8 mouse cellular contexts compared by ENCODE assay signal in the genomic region with DNA sequence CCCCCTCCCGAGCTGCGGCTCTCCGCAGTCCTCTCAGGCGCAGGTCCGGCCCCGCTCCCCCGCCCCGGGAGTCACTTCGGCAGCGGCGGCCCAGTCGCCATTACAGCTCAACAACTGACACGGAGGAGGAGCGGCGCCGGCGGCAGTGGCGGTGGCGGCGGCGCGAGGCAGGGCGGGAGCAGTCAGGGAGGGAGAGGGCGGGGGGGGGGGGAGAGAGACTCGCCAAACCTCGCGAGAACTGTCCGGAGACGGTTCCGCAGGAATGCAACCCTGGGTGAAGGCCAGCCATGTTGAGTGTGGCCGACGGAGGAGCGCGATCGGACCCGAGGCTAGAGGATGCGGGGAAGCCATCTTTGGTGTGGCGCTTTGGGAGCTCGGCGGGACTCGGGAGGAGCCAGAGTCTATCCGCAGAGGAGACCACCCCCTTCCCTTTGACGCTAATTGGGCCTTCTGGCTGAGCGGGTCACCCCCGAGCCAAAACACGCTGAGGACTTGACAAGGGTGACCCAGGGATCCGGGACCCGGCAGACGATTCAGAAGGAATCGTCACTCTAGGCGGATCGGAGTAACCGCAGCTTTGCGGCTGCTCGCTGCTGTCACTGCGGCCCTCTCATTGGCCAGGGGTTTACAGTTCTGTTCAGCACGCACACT. TPM values are rescaled to one million over a fixed set of nuclear protein-coding genes. Genes with fewer than 3 reads are reported as not detected.
DNase-seq lines count a peak whose midpoint lies in the region; ATAC-seq and TF ChIP-seq lines count a peak whose summit lies in the region.

A gene (minus strand): TSS at position 188 of the 651 bp plus-strand sequence.

- no peaks in the 10 kb centered on the region for H3K36me3 ChIP-seq in E14TG2a.4 (ENCODE audit: insufficient read depth, low read length)
- no peaks in the 10 kb centered on the region for H3K36me3 ChIP-seq in forebrain, embryonic 12.5 days (replicated peaks)
- no peaks in the 10 kb centered on the region for H3K36me3 ChIP-seq in heart, postnatal 0 days (replicated peaks; ENCODE audit: control insufficient read depth, insufficient read depth, low read length)
- H3K36me3 ChIP-seq in liver, embryonic 16.5 days (ENCODE audit: control insufficient read depth, insufficient read depth): no peaks in the 10 kb centered on the region
- H3K36me3 ChIP-seq in neural tube, embryonic 13.5 days: no peaks in the 10 kb centered on the region
- no peaks in the 10 kb centered on the region for H3K36me3 ChIP-seq in testis, adult 2 months (ENCODE audit: control insufficient read depth, insufficient read depth, low read length)

- peak; percentile 98 for ATAC-seq in forebrain, embryonic 12.5 days (ENCODE audit: low FRiP score)
- ATAC-seq in heart, postnatal 0 days (ENCODE audit: insufficient read depth, low read depth): peak; percentile 98
- peak; percentile 96 for ATAC-seq in liver, embryonic 16.5 days (ENCODE audit: low read depth)
- ATAC-seq in neural tube, embryonic 13.5 days (ENCODE audit: low read depth): peak; percentile 99

- peak; percentile 96 for DNase-seq in c-Kit-positive CD71-positive TER-119-positive erythroid progenitor cells, embryonic 14.5 days (ENCODE audit: low spot score)
- DNase-seq in heart, postnatal 0 days (ENCODE audit: low spot score): peak; percentile 99
- peak; percentile 96 to 98 for DNase-seq in kidney, postnatal 4 days

- H3K4me1 ChIP-seq in E14TG2a.4 (replicated peaks; ENCODE audit: low read depth, low read length): peaks cover 17% of the 10 kb centered on the region
- peaks cover 17% of the 10 kb centered on the region for H3K4me1 ChIP-seq in forebrain, embryonic 12.5 days
- peaks cover 13% of the 10 kb centered on the region; the same call in 1 of the 2 replicates for H3K4me1 ChIP-seq in heart, postnatal 0 days (ENCODE audit: control insufficient read depth, insufficient read depth)
- H3K4me1 ChIP-seq in liver, embryonic 16.5 days (ENCODE audit: control insufficient read depth, low read depth, low read length): peaks cover 20% of the 10 kb centered on the region
- peaks cover 38% of the 10 kb centered on the region for H3K4me1 ChIP-seq in neural tube, embryonic 13.5 days (replicated peaks)
- H3K4me1 ChIP-seq in testis, adult 2 months (ENCODE audit: control insufficient read depth, insufficient read depth, low read length): peaks cover 3% of the 10 kb centered on the region

- under 1% methylated on average over 50 of the region's 57 CpGs for WGBS in forebrain, embryonic 12.5 days
- WGBS in heart, postnatal 0 days: under 1% methylated on average over 50 of the region's 57 CpGs
- WGBS in liver, embryonic 16.5 days (ENCODE audit: insufficient replicate concordance): under 1% methylated on average over 54 of the region's 57 CpGs
- under 1% methylated on average over 47 of the region's 57 CpGs for WGBS in neural tube, embryonic 13.5 days

- peak within 1 kb of the TSS; percentile 98 for H3K4me3 ChIP-seq in E14TG2a.4 (replicated peaks; ENCODE audit: low read length)
- peak within 1 kb of the TSS; percentile 99 for H3K4me3 ChIP-seq in forebrain, embryonic 12.5 days (replicated peaks)
- peak within 1 kb of the TSS; percentile 99 for H3K4me3 ChIP-seq in heart, postnatal 0 days (ENCODE audit: low read depth, low read length)
- H3K4me3 ChIP-seq in liver, embryonic 16.5 days (ENCODE audit: low read depth, low read length): peak within 1 kb of the TSS; percentile 94
- peak within 1 kb of the TSS; percentile 98 for H3K4me3 ChIP-seq in neural tube, embryonic 13.5 days
- peak within 1 kb of the TSS; percentile 100 for H3K4me3 ChIP-seq in testis, adult 2 months (ENCODE audit: control insufficient read depth, low read depth, low read length)

- peak; percentile 75 for TF ChIP-seq POLR2A in testis, adult 2 months (IDR thresholded peaks at IDR 0.05; ENCODE audit: control insufficient read depth, low read depth, low read length)

- H3K27ac ChIP-seq in forebrain, embryonic 12.5 days: peak within 1 kb of the TSS; percentile 92
- peak within 1 kb of the TSS; percentile 96 for H3K27ac ChIP-seq in heart, postnatal 0 days (ENCODE audit: low read depth)
- peak within 1 kb of the TSS; percentile 97 for H3K27ac ChIP-seq in liver, embryonic 16.5 days (ENCODE audit: low read length)
- peak within 1 kb of the TSS; percentile 97 for H3K27ac ChIP-seq in neural tube, embryonic 13.5 days (replicated peaks)
- peak within 1 kb of the TSS; percentile 96 for H3K27ac ChIP-seq in testis, adult 2 months (ENCODE audit: control insufficient read depth, insufficient read depth, low read depth, low read length)

- 0 out of 2 replicates have a peak, but pooled peaks have one; percentile 54 for TF ChIP-seq EP300 in heart, postnatal 0 days (IDR thresholded peaks at IDR 0.05; ENCODE audit: low read depth)

- no peaks in the 10 kb centered on the region for H3K9me3 ChIP-seq in E14TG2a.4 (ENCODE audit: low read length)
- no peaks in the 10 kb centered on the region for H3K9me3 ChIP-seq in forebrain, embryonic 12.5 days
- H3K9me3 ChIP-seq in heart, postnatal 0 days (replicated peaks; ENCODE audit: control insufficient read depth, low read length): peaks cover 5% of the 10 kb centered on the region; the same call in 1 of the 2 replicates
- no peaks in the 10 kb centered on the region for H3K9me3 ChIP-seq in liver, embryonic 16.5 days (replicated peaks; ENCODE audit: control insufficient read depth, low read length)
- no peaks in the 10 kb centered on the region for H3K9me3 ChIP-seq in neural tube, embryonic 13.5 days

- peak within 1 kb of the TSS; percentile 82 for H3K4me2 ChIP-seq in forebrain, embryonic 12.5 days
- peak within 1 kb of the TSS; percentile 93 for H3K4me2 ChIP-seq in heart, postnatal 0 days (ENCODE audit: low read depth, low read length)
- H3K4me2 ChIP-seq in liver, embryonic 16.5 days (ENCODE audit: low read depth, low read length): peak within 1 kb of the TSS; percentile 90
- H3K4me2 ChIP-seq in neural tube, embryonic 13.5 days: peak within 1 kb of the TSS; percentile 84

- TF ChIP-seq CTCF in E14TG2a.4 (conservative IDR thresholded peaks at IDR 0.05; ENCODE audit: low read length): no peak
- no peak for TF ChIP-seq CTCF in heart, postnatal 0 days (IDR thresholded peaks at IDR 0.05; ENCODE audit: low read depth)
- TF ChIP-seq CTCF in testis, adult 2 months (IDR thresholded peaks at IDR 0.05; ENCODE audit: control insufficient read depth, insufficient read depth, insufficient replicate concordance, low read depth, low read length): 0 out of 2 replicates have a peak, but pooled peaks have one; percentile 5

- H3K9ac ChIP-seq in forebrain, embryonic 12.5 days: peak within 1 kb of the TSS; percentile 98
- H3K9ac ChIP-seq in heart, postnatal 0 days (replicated peaks; ENCODE audit: low read depth, low read length): peak within 1 kb of the TSS; percentile 99
- H3K9ac ChIP-seq in liver, embryonic 16.5 days (ENCODE audit: low read depth, low read length): peak within 1 kb of the TSS; percentile 99
- H3K9ac ChIP-seq in neural tube, embryonic 13.5 days: peak within 1 kb of the TSS; percentile 99

- H3K27me3 ChIP-seq in E14TG2a.4 (ENCODE audit: insufficient read depth, low read length): no peaks in the 10 kb centered on the region
- H3K27me3 ChIP-seq in forebrain, embryonic 12.5 days: no peaks in the 10 kb centered on the region
- H3K27me3 ChIP-seq in heart, postnatal 0 days (ENCODE audit: control insufficient read depth, insufficient read depth, low read length): no peaks in the 10 kb centered on the region
- H3K27me3 ChIP-seq in liver, embryonic 16.5 days (ENCODE audit: control insufficient read depth, insufficient read depth, low read depth, low read length): no peaks in the 10 kb centered on the region
- H3K27me3 ChIP-seq in neural tube, embryonic 13.5 days: no peaks in the 10 kb centered on the region
- H3K27me3 ChIP-seq in testis, adult 2 months (ENCODE audit: control insufficient read depth, insufficient read depth, low read length): no peaks in the 10 kb centered on the region

RNA-seq across cellular contexts. Expression of the gene that starts here (rescaled TPM):
- polyA plus RNA-seq in forebrain, embryonic 12.5 days (2016; fragmentation: Nextera tagmentation; extraction: Ambion mirVana): 12.5 and 13.5 TPM in 2 replicates
- 11.1 and 14.3 TPM in 2 replicates for total RNA-seq in heart, postnatal 0 days (2014; rRNA removed; ENCODE audit: low replicate concordance)
- 5.5 and 5.7 TPM in 2 replicates for polyA plus RNA-seq in heart, postnatal 0 days (2015; fragmentation: Nextera tagmentation; extraction: Ambion mirVana)
- 4.1 and 4.4 TPM in 2 replicates for polyA plus RNA-seq in liver, embryonic 16.5 days (2015; fragmentation: Nextera tagmentation; extraction: Ambion mirVana)
- polyA plus RNA-seq in neural tube, embryonic 13.5 days (2015; fragmentation: Nextera tagmentation; extraction: Ambion mirVana): 10.9 and 11.1 TPM in 2 replicates
- 36.7 and 43.6 TPM in 2 replicates for polyA plus RNA-seq in testis, adult 2 months (2012; rRNA removed)

Comparison
In these comparisons a context has a peak if more than half of its experiments do, and no peak if none do; other contexts are left out.
1. Peak in every context shown above with its lines: DNase-seq, ATAC-seq, H3K4me3 ChIP-seq and H3K27ac ChIP-seq.